9 mouse cellular contexts compared by ENCODE assay signal in genomic region chr6:97396351-97396956, GRCm38 (mm10).
DNase-seq lines count a peak whose midpoint lies in the region; ATAC-seq and TF ChIP-seq lines count a peak whose summit lies in the region.
"Had no signal": no experiment of that assay in that cellular context is flagged by ENCODE, and none has a peak within 500 bp of the region (broad histone marks: within the 10 kb centered on the region; RNA-seq: fewer than 3 reads in every experiment).

No protein-coding gene starts in this region.

- no peaks in the 10 kb centered on the region for H3K9me3 ChIP-seq in hindbrain, embryonic 15.5 days
- H3K9me3 ChIP-seq in neural tube, embryonic 15.5 days (replicated peaks) = no peaks in the 10 kb centered on the region

- peak; percentile 35 for DNase-seq in adrenal gland, postnatal 10 days
- DNase-seq in adrenal gland, postnatal 4 days (ENCODE audit: low spot score in 2 of 2) = no peak
- DNase-seq in lung, adult 2 months = peak; percentile 16
- DNase-seq in lung, postnatal 4 days = no peak
- DNase-seq in urinary bladder, adult 2 months (ENCODE audit: low spot score) = no peak
- DNase-seq: adrenal gland, adult 8-10 months had no signal

- peaks cover 9% of the 10 kb centered on the region for H3K4me1 ChIP-seq in lung, adult 2 months (ENCODE audit: control insufficient read depth, insufficient read depth, low read length)
- H3K4me1 ChIP-seq in hindbrain, embryonic 15.5 days (replicated peaks) = peaks cover 43% of the 10 kb centered on the region
- peaks cover 31% of the 10 kb centered on the region for H3K4me1 ChIP-seq in neural tube, embryonic 15.5 days

- WGBS in lung, adult 2 months = 47% methylated on average over 9 of the region's 9 CpGs
- WGBS in hindbrain, embryonic 15.5 days = 9% methylated on average over 9 of the region's 9 CpGs
- 14% methylated on average over 9 of the region's 9 CpGs for WGBS in neural tube, embryonic 15.5 days

- H3K36me3 ChIP-seq in hindbrain, embryonic 15.5 days = no peaks in the 10 kb centered on the region
- H3K36me3 ChIP-seq in neural tube, embryonic 15.5 days = no peaks in the 10 kb centered on the region

- no peaks in the 10 kb centered on the region for H3K27me3 ChIP-seq in hindbrain, embryonic 15.5 days
- no peaks in the 10 kb centered on the region for H3K27me3 ChIP-seq in neural tube, embryonic 15.5 days (replicated peaks)

- TF ChIP-seq POLR2A in lung, adult 2 months (IDR thresholded peaks at IDR 0.05; ENCODE audit: borderline replicate concordance, extremely low read depth, low read depth, low read length) = no peak

- peak; percentile 74 for ATAC-seq in hindbrain, embryonic 15.5 days (ENCODE audit: low FRiP score, low read depth)
- peak; percentile 58; the same call in 1 of the 2 replicates for ATAC-seq in neural tube, embryonic 15.5 days (ENCODE audit: low FRiP score)
- ATAC-seq in inflammation-experienced regulatory T-cells, adult 6 months = no peak

- peak overlapping the region; percentile 23; the same call in 1 of the 2 replicates for H3K27ac ChIP-seq in hindbrain, embryonic 15.5 days (replicated peaks)
- H3K27ac ChIP-seq in neural tube, embryonic 15.5 days (replicated peaks) = peak overlapping the region; percentile 52

- H3K4me2 ChIP-seq in hindbrain, embryonic 15.5 days = no peak overlapping the region
- no peak overlapping the region for H3K4me2 ChIP-seq in neural tube, embryonic 15.5 days

- H3K9ac ChIP-seq in hindbrain, embryonic 15.5 days = no peak overlapping the region
- H3K9ac ChIP-seq in neural tube, embryonic 15.5 days (replicated peaks) = no peak overlapping the region

- no peak for TF ChIP-seq CTCF in lung, adult 2 months (IDR thresholded peaks at IDR 0.05; ENCODE audit: insufficient read depth, low read length)

- no peak overlapping the region for H3K4me3 ChIP-seq in lung, adult 2 months (replicated peaks; ENCODE audit: extremely low read depth, low read depth, low read length)
- H3K4me3 ChIP-seq in hindbrain, embryonic 15.5 days = no peak overlapping the region
- H3K4me3 ChIP-seq in neural tube, embryonic 15.5 days (replicated peaks) = no peak overlapping the region

Comparison
In these comparisons a context has a peak if more than half of its experiments do, and no peak if none do; other contexts are left out.
1. DNase-seq: peak in adrenal gland, postnatal 10 days (single experiment) and lung, adult 2 months (single experiment); none in adrenal gland, postnatal 4 days (0 of 2), lung, postnatal 4 days (0 of 2) and urinary bladder, adult 2 months (single experiment).